Mouse (Mus musculus) MEL (cell line): Measurements from ENCODE around the gene Tarbp1.

Experiments
- CHD2 ChIP-seq: IDR thresholded peaks from 2 replicates; pipeline ENCODE4 v1.6.1; 2011; ENCODE audit warnings: low read length, improper control_type of control experiment
- CTCF ChIP-seq, 3 experiments: IDR thresholded peaks in 2 of 3; conservative IDR thresholded peaks in 1 of 3; 2 replicates each; pipeline ENCODE4 v1.5.1; 2011 to 2012; ENCODE audit warnings: low read length in 3 of 3, low read depth in 2 of 3, mild to moderate bottlenecking in 2 of 3, improper control_type of control experiment in 1 of 3, inconsistent platforms in 1 of 3, mixed read lengths in 1 of 3, moderate library complexity in 1 of 3; ENCODE audit not compliant: control insufficient read depth in 1 of 3, insufficient read depth in 1 of 3, poor library complexity in 1 of 3, severe bottlenecking in 1 of 3
- ELF1 ChIP-seq: IDR thresholded peaks from 2 replicates; pipeline ENCODE4 v1.6.1; 2014; ENCODE audit warnings: low read depth, mild to moderate bottlenecking, inconsistent platforms, low read length, improper control_type of control experiment, moderate library complexity
- EP300 ChIP-seq, 2 experiments: IDR thresholded peaks; 2 replicates each; pipeline ENCODE4 v1.6.1; 2011; ENCODE audit warnings: improper control_type of control experiment in 2 of 2, low read length in 2 of 2, low read depth in 1 of 2, mild to moderate bottlenecking in 1 of 2
- GABPA ChIP-seq: IDR thresholded peaks from 2 replicates; pipeline ENCODE4 v1.6.1; 2012; ENCODE audit warnings: low read depth, mild to moderate bottlenecking, inconsistent platforms, low read length, improper control_type of control experiment, moderate library complexity
- JUND ChIP-seq: IDR thresholded peaks from 2 replicates; pipeline ENCODE4 v1.6.1; 2011; ENCODE audit warnings: low read depth, mild to moderate bottlenecking, improper control_type of control experiment, low read length
- KAT2A ChIP-seq: conservative IDR thresholded peaks from 2 replicates; pipeline ENCODE4 v1.6.1; 2012; ENCODE audit warnings: low read depth, low read length, improper control_type of control experiment, inconsistent platforms
- MXI1 ChIP-seq: IDR thresholded peaks from 2 replicates; pipeline ENCODE4 v1.6.1; 2011; ENCODE audit warnings: mild to moderate bottlenecking, low read depth, low read length, improper control_type of control experiment
- MYB ChIP-seq: IDR thresholded peaks from 2 replicates; pipeline ENCODE4 v1.6.1; 2011; ENCODE audit warnings: mild to moderate bottlenecking, low read depth, low read length, improper control_type of control experiment
- MYC ChIP-seq: IDR thresholded peaks from 2 replicates; pipeline ENCODE4 v1.6.1; 2011; ENCODE audit warnings: low read depth, mild to moderate bottlenecking, low read length, improper control_type of control experiment, moderate library complexity
- POLR2A ChIP-seq, 2 experiments: IDR thresholded peaks; 2 replicates each; pipeline ENCODE4 v1.6.1; 2011 to 2012; ENCODE audit warnings: low read length in 2 of 2, mild to moderate bottlenecking in 2 of 2, control low read depth in 1 of 2, improper control_type of control experiment in 1 of 2, low read depth in 1 of 2, moderate library complexity in 1 of 2; ENCODE audit not compliant: control insufficient read depth in 1 of 2, insufficient read depth in 1 of 2, poor library complexity in 1 of 2
- RCOR1 ChIP-seq: IDR thresholded peaks from 2 replicates; pipeline ENCODE4 v1.6.1; 2012; ENCODE audit warnings: low read depth, mild to moderate bottlenecking, inconsistent platforms, low read length, improper control_type of control experiment
- SMC3 ChIP-seq: IDR thresholded peaks from 2 replicates; pipeline ENCODE4 v1.6.1; 2011; ENCODE audit warnings: low read depth, low read length, improper control_type of control experiment
- UBTF ChIP-seq: IDR thresholded peaks from 2 replicates; pipeline ENCODE4 v1.6.1; 2012; ENCODE audit warnings: low read depth, mild to moderate bottlenecking, inconsistent platforms, low read length, improper control_type of control experiment, moderate library complexity, borderline replicate concordance; ENCODE audit not compliant: insufficient read depth

GRCm38 (mm10) chr8:126504492-126505182 lies 29.8 kb upstream of the Tarbp1 start:
- TF ChIP-seq CTCF (IDR thresholded peaks at IDR 0.05 in 2 of 3, conservative IDR thresholded peaks at IDR 0.05 in 1 of 3; ENCODE audit: control insufficient read depth in 1 of 3, insufficient read depth in 1 of 3, low read depth in 2 of 3, low read length in 3 of 3, poor library complexity in 1 of 3, severe bottlenecking in 1 of 3) (no peak), GABPA (no peak), EP300 (IDR thresholded peaks at IDR 0.05; ENCODE audit: low read depth in 1 of 2, low read length in 2 of 2) (no peak), POLR2A (IDR thresholded peaks at IDR 0.05; ENCODE audit: control insufficient read depth in 1 of 2, insufficient read depth in 1 of 2, low read depth in 1 of 2, low read length in 2 of 2, poor library complexity in 1 of 2) (no peak), RCOR1 (no peak), MYB (no peak), JUND (no peak), MYC (no peak), CHD2 (no peak), MXI1 (no peak), ELF1 (no peak), KAT2A (no peak), SMC3 (no peak), UBTF (no peak)
